Mouse (Mus musculus) CH12.LX (cell line): Measurements from ENCODE around the gene Gm44790.

Experiments used
- CHD2 ChIP-seq: IDR thresholded peaks from 2 replicates; pipeline ENCODE4 v1.6.1; 2011; ENCODE audit warnings: low read length, improper control_type of control experiment
- CTCF ChIP-seq, 2 experiments: IDR thresholded peaks in 1 of 2; conservative IDR thresholded peaks in 1 of 2; 2 replicates each; pipeline ENCODE4 v1.5.1; 2011 to 2012; ENCODE audit warnings: low read depth in 2 of 2, low read length in 2 of 2, improper control_type of control experiment in 1 of 2, inconsistent platforms in 1 of 2, mild to moderate bottlenecking in 1 of 2, moderate library complexity in 1 of 2
- E2F4 ChIP-seq: IDR thresholded peaks from 2 replicates; pipeline ENCODE4 v1.6.1; 2011; ENCODE audit warnings: low read depth, low read length, improper control_type of control experiment; ENCODE audit not compliant: insufficient replicate concordance
- ELF1 ChIP-seq: IDR thresholded peaks from 2 replicates; pipeline ENCODE4 v1.6.1; 2014; ENCODE audit warnings: low read depth, mild to moderate bottlenecking, inconsistent platforms, low read length, improper control_type of control experiment
- EP300 ChIP-seq: IDR thresholded peaks from 2 replicates; pipeline ENCODE4 v1.6.1; 2011; ENCODE audit warnings: low read length, improper control_type of control experiment
- GABPA ChIP-seq: IDR thresholded peaks from 2 replicates; pipeline ENCODE4 v1.6.1; 2012; ENCODE audit warnings: low read depth, low read length, improper control_type of control experiment, inconsistent platforms; ENCODE audit not compliant: insufficient replicate concordance
- HCFC1 ChIP-seq: IDR thresholded peaks from 2 replicates; pipeline ENCODE4 v1.6.1; 2012; ENCODE audit warnings: low read depth, mild to moderate bottlenecking, inconsistent platforms, low read length, improper control_type of control experiment
- MEF2A ChIP-seq: IDR thresholded peaks from 2 replicates; pipeline ENCODE4 v1.6.1; 2014; ENCODE audit warnings: low read depth, mild to moderate bottlenecking, inconsistent platforms, low read length, improper control_type of control experiment, borderline replicate concordance
- NRF1 ChIP-seq: IDR thresholded peaks from 2 replicates; pipeline ENCODE4 v1.6.1; 2014; ENCODE audit warnings: low read depth, mild to moderate bottlenecking, inconsistent platforms, low read length, improper control_type of control experiment, moderate library complexity
- PAX5 ChIP-seq: IDR thresholded peaks from 2 replicates; pipeline ENCODE4 v1.6.1; 2012; ENCODE audit warnings: low read length, inconsistent platforms, mixed read lengths
- POLR2AphosphoS2 ChIP-seq: IDR thresholded peaks from 2 replicates; pipeline ENCODE4 v1.6.1; 2011; ENCODE audit warnings: low read depth, low read length, improper control_type of control experiment
- TCF12 ChIP-seq: IDR thresholded peaks from 2 replicates; pipeline ENCODE4 v1.6.1; 2014; ENCODE audit warnings: low read depth, mild to moderate bottlenecking, inconsistent platforms, low read length, improper control_type of control experiment
- ZKSCAN1 ChIP-seq: IDR thresholded peaks from 2 replicates; pipeline ENCODE4 v1.6.1; 2012; ENCODE audit warnings: low read depth, inconsistent platforms, low read length, improper control_type of control experiment, borderline replicate concordance

DNA sequence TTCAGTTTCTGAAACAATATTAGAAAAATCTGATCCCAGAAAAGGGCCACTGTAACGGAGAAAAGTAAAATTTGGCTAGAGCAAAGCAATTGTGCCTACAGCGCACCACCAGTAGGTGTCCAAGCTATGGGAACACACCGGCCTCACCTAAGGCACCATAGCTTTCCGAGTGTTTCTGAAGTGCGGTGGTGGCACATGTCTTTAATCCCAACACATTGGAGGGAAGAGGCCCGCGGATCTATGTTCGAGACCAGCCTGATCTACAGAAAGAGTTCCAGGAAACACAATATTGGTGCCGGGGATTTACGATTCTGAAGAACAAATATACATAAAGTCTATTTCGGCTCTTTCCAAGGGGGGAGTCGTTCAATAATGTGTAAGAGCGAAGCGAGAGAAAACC is 11.3 kb downstream of the Gm44790 start:
- no peak for TF ChIP-seq MEF2A
- peak; percentile 59 to 62 for TF ChIP-seq CTCF (conservative IDR thresholded peaks at IDR 0.05 in 1 of 2, IDR thresholded peaks at IDR 0.05 in 1 of 2; ENCODE audit: low read depth in 2 of 2, low read length in 2 of 2)
- no peak for TF ChIP-seq TCF12
- no peak for TF ChIP-seq PAX5
- TF ChIP-seq EP300, result no peak
- TF ChIP-seq ELF1, result no peak
- TF ChIP-seq NRF1, result no peak
- no peak for TF ChIP-seq POLR2AphosphoS2
- no peak for TF ChIP-seq E2F4
- no peak for TF ChIP-seq HCFC1
- TF ChIP-seq GABPA, result no peak
- no peak for TF ChIP-seq CHD2
- TF ChIP-seq ZKSCAN1, result no peak
